Mouse (Mus musculus): Measurements from ENCODE around the gene Bach2.

Bach2 gene

GRCm38 (mm10) chr4:32425641-32426040 lies 187.0 kb downstream of the Bach2 start:
- no peak for DNase-seq (ENCODE audit: low read depth, low spot score)

GRCm38 (mm10) chr4:32426779-32427577 lies 188.4 kb downstream of the Bach2 start:
- no peak for DNase-seq (ENCODE audit: low read depth, low spot score)

- peak; percentile 44 for DNase-seq (ENCODE audit: low read depth, low spot score)
Observed at GRCm38 (mm10) chr4:32428738-32429137, 190.1 kb downstream of the Bach2 start.

GRCm38 (mm10) chr4:32430136-32430535 lies 191.5 kb downstream of the Bach2 start:
- no peak for DNase-seq (ENCODE audit: low read depth, low spot score)

GRCm38 (mm10) chr4:32430981-32431380 lies 192.4 kb downstream of the Bach2 start:
- peak; percentile 76 for DNase-seq (ENCODE audit: low read depth, low spot score)

GRCm38 (mm10) chr4:32432271-32432781 lies 193.7 kb downstream of the Bach2 start:
- no peak for DNase-seq (ENCODE audit: low read depth, low spot score)

- no peak for DNase-seq (ENCODE audit: low read depth, low spot score)
Observed at GRCm38 (mm10) chr4:32432945-32433344, 194.3 kb downstream of the Bach2 start.

- no peak for DNase-seq (ENCODE audit: low read depth, low spot score)
Observed at GRCm38 (mm10) chr4:32434612-32435011, 196.0 kb downstream of the Bach2 start.

GRCm38 (mm10) chr4:32439974-32440739 lies 201.6 kb downstream of the Bach2 start:
- no peak for DNase-seq (ENCODE audit: low read depth, low spot score)

- no peak for DNase-seq (ENCODE audit: low read depth, low spot score)
Observed at GRCm38 (mm10) chr4:32440740-32441072, 202.1 kb downstream of the Bach2 start.

- no peak for DNase-seq (ENCODE audit: low read depth, low spot score)
Observed at GRCm38 (mm10) chr4:32444671-32445196, 206.1 kb downstream of the Bach2 start.

GRCm38 (mm10) chr4:32447850-32448249 lies 209.2 kb downstream of the Bach2 start:
- DNase-seq (ENCODE audit: low read depth, low spot score) = no peak

- no peak for DNase-seq (ENCODE audit: low read depth, low spot score)
Observed at GRCm38 (mm10) chr4:32461986-32462385, 223.4 kb downstream of the Bach2 start.

- no peak for DNase-seq (ENCODE audit: low read depth, low spot score)
Observed at GRCm38 (mm10) chr4:32463065-32463464, 224.5 kb downstream of the Bach2 start.

GRCm38 (mm10) chr4:32464540-32464939 lies 225.9 kb downstream of the Bach2 start:
- no peak for DNase-seq (ENCODE audit: low read depth, low spot score)

GRCm38 (mm10) chr4:32466031-32466430 lies 227.4 kb downstream of the Bach2 start:
- no peak for DNase-seq (ENCODE audit: low read depth, low spot score)

- no peak for DNase-seq (ENCODE audit: low read depth, low spot score)
Observed at GRCm38 (mm10) chr4:32477977-32478660, 239.5 kb downstream of the Bach2 start.

GRCm38 (mm10) chr4:32479231-32479630 lies 240.6 kb downstream of the Bach2 start:
- no peak for DNase-seq (ENCODE audit: low read depth, low spot score)

- DNase-seq (ENCODE audit: low read depth, low spot score) = peak; percentile 62
Observed at GRCm38 (mm10) chr4:32479801-32480700, 241.4 kb downstream of the Bach2 start.

GRCm38 (mm10) chr4:32481366-32482055 lies 242.9 kb downstream of the Bach2 start:
- no peak for DNase-seq (ENCODE audit: low read depth, low spot score)

All from mesoderm, embryonic 11.5 days (tissue).